Mouse (Mus musculus) small intestine, adult 2 months (tissue): ENCODE measurements around the gene Snn.

Source experiments
- CTCF ChIP-seq: fragments of 200-500 bp; IDR thresholded peaks from 2 replicates; pipeline ENCODE4 v1.5.1; 2012; ENCODE audit warnings: low read depth, mild to moderate bottlenecking, control low read depth, inconsistent platforms, low read length, moderate library complexity, mixed read lengths; ENCODE audit not compliant: insufficient replicate concordance, insufficient read length; ENCODE audit errors: extremely low read depth
- POLR2A ChIP-seq: fragments of 200-500 bp; IDR thresholded peaks from 2 replicates; pipeline ENCODE4 v1.6.1; 2012; ENCODE audit warnings: low read depth, mild to moderate bottlenecking, control low read depth, inconsistent platforms, low read length, moderate library complexity

DNA sequence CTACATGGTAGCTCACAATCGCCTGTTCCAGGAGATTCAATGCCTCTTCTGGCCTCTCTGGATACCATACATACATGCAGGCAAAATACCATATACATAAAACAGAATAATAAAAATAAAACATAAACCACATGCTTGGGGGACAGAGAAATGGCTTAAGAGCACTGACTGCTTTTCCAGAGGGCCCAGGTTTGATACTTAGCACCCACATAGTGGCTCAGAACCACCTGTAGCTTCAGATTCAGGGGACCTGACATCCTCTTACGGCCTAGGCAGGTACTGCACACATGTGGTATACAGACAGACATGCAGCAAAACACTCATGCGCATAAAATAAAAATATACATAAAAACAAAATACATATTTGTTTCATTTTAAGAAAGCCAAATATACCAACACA, 25.6 kb downstream of the Snn start:
- TF ChIP-seq CTCF (no peak), POLR2A (no peak)
